Comparison of ENCODE assay signal across 8 mouse cellular contexts in genomic region chr2:50296987-50297350, GRCm38 (mm10). TPM values are rescaled to one million over a fixed set of nuclear protein-coding genes. Genes with fewer than 3 reads are reported as not detected.
DNase-seq lines count a peak whose midpoint lies in the region; ATAC-seq and TF ChIP-seq lines count a peak whose summit lies in the region.

No protein-coding gene starts in this region.

- H3K27ac ChIP-seq in lung, embryonic 14.5 days (ENCODE audit: low read depth), result no peak overlapping the region
- H3K27ac ChIP-seq in hindbrain, postnatal 0 days, result no peak overlapping the region
- no peak overlapping the region for H3K27ac ChIP-seq in neural tube, embryonic 13.5 days (replicated peaks)

- peak overlapping the region; percentile 83 for H3K4me3 ChIP-seq in lung, embryonic 14.5 days (ENCODE audit: low read depth, low read length)
- peak overlapping the region; percentile 61 for H3K4me3 ChIP-seq in hindbrain, postnatal 0 days (ENCODE audit: low read length)
- H3K4me3 ChIP-seq in neural tube, embryonic 13.5 days, result peak overlapping the region; percentile 87

- intact Hi-C loops in gastrocnemius, postnatal 14 days (cut with DNase I; ENCODE audit: low total_unique reads), result no loop called here

- 0 out of 2 replicates have a peak, but pooled peaks cover 8% of the 10 kb centered on the region for H3K4me1 ChIP-seq in lung, embryonic 14.5 days (ENCODE audit: insufficient read depth)
- H3K4me1 ChIP-seq in hindbrain, postnatal 0 days (ENCODE audit: insufficient read depth, low read length), result peaks cover 12% of the 10 kb centered on the region
- peaks cover 30% of the 10 kb centered on the region for H3K4me1 ChIP-seq in neural tube, embryonic 13.5 days (replicated peaks)

- H3K36me3 ChIP-seq in lung, embryonic 14.5 days (ENCODE audit: insufficient read depth), result peaks cover 4% of the 10 kb centered on the region; the same call in 1 of the 2 replicates
- H3K36me3 ChIP-seq in hindbrain, postnatal 0 days (ENCODE audit: insufficient read depth, low read length), result no peaks in the 10 kb centered on the region
- 0 out of 2 replicates have a peak, but pooled peaks cover 6% of the 10 kb centered on the region for H3K36me3 ChIP-seq in neural tube, embryonic 13.5 days

- no peak for ATAC-seq in lung, embryonic 14.5 days (ENCODE audit: insufficient read depth)
- no peak for ATAC-seq in hindbrain, postnatal 0 days
- no peak for ATAC-seq in neural tube, embryonic 13.5 days (ENCODE audit: low read depth)

- no peaks in the 10 kb centered on the region for H3K9me3 ChIP-seq in lung, embryonic 14.5 days (ENCODE audit: low read depth, low read length)
- no peaks in the 10 kb centered on the region for H3K9me3 ChIP-seq in hindbrain, postnatal 0 days (ENCODE audit: low read length)
- no peaks in the 10 kb centered on the region for H3K9me3 ChIP-seq in neural tube, embryonic 13.5 days

- peak; percentile 47 for DNase-seq in lung, embryonic 14.5 days
- DNase-seq in lung, postnatal 25 days (ENCODE audit: low spot score), result no peak
- peak; percentile 28 for DNase-seq in embryo, embryonic 9.5 days (ENCODE audit: extremely low spot score)
- DNase-seq in hindbrain, postnatal 0 days (ENCODE audit: low spot score), result no peak
- DNase-seq in Muller cell, postnatal 12 days (ENCODE audit: inconsistent ontology term), result no peak
- no peak for DNase-seq in gastrocnemius, postnatal 14 days
- DNase-seq in layer of hippocampus, postnatal 14 days (ENCODE audit: low spot score in 2 of 2), result no peak

- TF ChIP-seq CTCF in lung, embryonic 14.5 days (IDR thresholded peaks at IDR 0.05; ENCODE audit: low read depth), result no peak
- no peak for TF ChIP-seq CTCF in hindbrain, postnatal 0 days (IDR thresholded peaks at IDR 0.05; ENCODE audit: low read depth)

- no peaks in the 10 kb centered on the region for H3K27me3 ChIP-seq in lung, embryonic 14.5 days (ENCODE audit: insufficient read depth, low read length)
- no peaks in the 10 kb centered on the region for H3K27me3 ChIP-seq in hindbrain, postnatal 0 days (ENCODE audit: insufficient read depth, low read length)
- no peaks in the 10 kb centered on the region for H3K27me3 ChIP-seq in neural tube, embryonic 13.5 days

- H3K4me2 ChIP-seq in lung, embryonic 14.5 days, result peak overlapping the region; percentile 84
- H3K4me2 ChIP-seq in hindbrain, postnatal 0 days (ENCODE audit: low read depth, low read length), result peak overlapping the region; percentile 59
- H3K4me2 ChIP-seq in neural tube, embryonic 13.5 days, result peak overlapping the region; percentile 73

- WGBS in lung, embryonic 14.5 days, result 4% methylated on average over 9 of the region's 9 CpGs
- under 1% methylated on average over 9 of the region's 9 CpGs for WGBS in hindbrain, postnatal 0 days
- 2% methylated on average over 9 of the region's 9 CpGs for WGBS in neural tube, embryonic 13.5 days

- H3K9ac ChIP-seq in lung, embryonic 14.5 days, result peak overlapping the region; percentile 42
- H3K9ac ChIP-seq in hindbrain, postnatal 0 days (replicated peaks; ENCODE audit: low read length), result no peak overlapping the region
- H3K9ac ChIP-seq in neural tube, embryonic 13.5 days, result peak overlapping the region; percentile 43; the same call in 1 of the 2 replicates

RNA-seq across cellular contexts. Expression of gene Mmadhc, which starts 0.4 kb away (rescaled TPM):
- 152 and 160 TPM in 2 replicates for polyA plus RNA-seq in lung, embryonic 14.5 days (2014; fragmentation: Nextera tagmentation; extraction: Ambion mirVana)
- 65.5 and 71.0 TPM in 2 replicates for total RNA-seq in hindbrain, postnatal 0 days (2014; rRNA removed)
- polyA plus RNA-seq in hindbrain, postnatal 0 days (2015; fragmentation: Nextera tagmentation; extraction: Ambion mirVana), result 132 and 139 TPM in 2 replicates
- polyA plus RNA-seq in neural tube, embryonic 13.5 days (2015; fragmentation: Nextera tagmentation; extraction: Ambion mirVana), result 143 and 157 TPM in 2 replicates
- 100 to 1,000 TPM; 114 to 117 TPM for total RNA-seq in gastrocnemius, postnatal 14 days (2021)
- 10 to 100 TPM; 49.1 to 56.7 TPM for total RNA-seq in layer of hippocampus, postnatal 14 days (2021)

Comparison
In these comparisons a context has a peak if more than half of its experiments do, and no peak if none do; other contexts are left out.
1. DNase-seq: peak in lung, embryonic 14.5 days (single experiment) and embryo, embryonic 9.5 days (single experiment); none in lung, postnatal 25 days (single experiment), hindbrain, postnatal 0 days (single experiment), Muller cell, postnatal 12 days (single experiment), gastrocnemius, postnatal 14 days (single experiment) and layer of hippocampus, postnatal 14 days (0 of 2).
2. Peak in every context shown above with its lines, with median percentiles within 50 percentile points of each other: H3K4me2 ChIP-seq and H3K4me3 ChIP-seq.